24 mouse cellular contexts compared by ENCODE assay signal in genomic region chr15:31262361-31262760, GRCm38 (mm10). TPM values are rescaled to one million over a fixed set of nuclear protein-coding genes. Genes with fewer than 3 reads are reported as not detected.
DNase-seq lines count a peak whose midpoint lies in the region; ATAC-seq and TF ChIP-seq lines count a peak whose summit lies in the region.
"Had no signal": no experiment of that assay in that cellular context is flagged by ENCODE, and none has a peak within 500 bp of the region (broad histone marks: within the 10 kb centered on the region; RNA-seq: fewer than 3 reads in every experiment).

No protein-coding gene starts in this region.

- H3K4me3 ChIP-seq in kidney, adult 2 months (ENCODE audit: insufficient read depth, low read depth, low read length) = no peak overlapping the region
- no peak overlapping the region for H3K4me3 ChIP-seq in kidney, embryonic 15.5 days (replicated peaks)
- no peak overlapping the region for H3K4me3 ChIP-seq in kidney, embryonic 16.5 days (ENCODE audit: low read length)
- H3K4me3 ChIP-seq in forebrain, embryonic 11.5 days (ENCODE audit: low read depth, low read length) = no peak overlapping the region
- H3K4me3 ChIP-seq: embryonic facial prominence, embryonic 13.5 days; embryonic facial prominence, embryonic 15.5 days; erythroblast, embryonic 14.5 days; forebrain, embryonic 10.5 days; forebrain, embryonic 13.5 days; forebrain, embryonic 15.5 days had no signal

- no peaks in the 10 kb centered on the region for H3K36me3 ChIP-seq in kidney, adult 2 months (ENCODE audit: control insufficient read depth, insufficient read depth, low read length)
- no peaks in the 10 kb centered on the region for H3K36me3 ChIP-seq in kidney, embryonic 15.5 days
- no peaks in the 10 kb centered on the region for H3K36me3 ChIP-seq in kidney, embryonic 16.5 days (ENCODE audit: insufficient read depth, low read length)
- no peaks in the 10 kb centered on the region for H3K36me3 ChIP-seq in forebrain, embryonic 11.5 days (ENCODE audit: control insufficient read depth, insufficient read depth, low read length)
- H3K36me3 ChIP-seq: embryonic facial prominence, embryonic 13.5 days; embryonic facial prominence, embryonic 15.5 days; forebrain, embryonic 10.5 days; forebrain, embryonic 15.5 days had no signal

- no peaks in the 10 kb centered on the region for H3K9me3 ChIP-seq in kidney, embryonic 15.5 days (replicated peaks)
- no peaks in the 10 kb centered on the region for H3K9me3 ChIP-seq in kidney, embryonic 16.5 days (ENCODE audit: low read length)
- H3K9me3 ChIP-seq in forebrain, embryonic 11.5 days (ENCODE audit: control insufficient read depth, low read length) = no peaks in the 10 kb centered on the region
- H3K9me3 ChIP-seq: embryonic facial prominence, embryonic 13.5 days; embryonic facial prominence, embryonic 15.5 days; forebrain, embryonic 10.5 days; forebrain, embryonic 13.5 days; forebrain, embryonic 15.5 days had no signal

- H3K4me1 ChIP-seq in kidney, adult 2 months (ENCODE audit: control insufficient read depth, insufficient read depth, low read length) = peaks cover 6% of the 10 kb centered on the region; the same call in 1 of the 2 replicates
- H3K4me1 ChIP-seq in kidney, embryonic 15.5 days = peaks cover 44% of the 10 kb centered on the region
- peaks cover 30% of the 10 kb centered on the region for H3K4me1 ChIP-seq in kidney, embryonic 16.5 days (ENCODE audit: insufficient read depth, low read length)
- no peaks in the 10 kb centered on the region for H3K4me1 ChIP-seq in forebrain, embryonic 11.5 days (replicated peaks; ENCODE audit: control insufficient read depth, insufficient read depth, low read length)
- H3K4me1 ChIP-seq: embryonic facial prominence, embryonic 15.5 days; forebrain, embryonic 13.5 days had no signal

- no peak overlapping the region for H3K9ac ChIP-seq in kidney, embryonic 15.5 days
- no peak overlapping the region for H3K9ac ChIP-seq in kidney, embryonic 16.5 days (replicated peaks; ENCODE audit: low read length)
- no peak overlapping the region for H3K9ac ChIP-seq in forebrain, embryonic 11.5 days (ENCODE audit: low read length)
- H3K9ac ChIP-seq: embryonic facial prominence, embryonic 13.5 days; embryonic facial prominence, embryonic 15.5 days; forebrain, embryonic 13.5 days; forebrain, embryonic 15.5 days had no signal

- H3K27ac ChIP-seq in kidney, adult 2 months (ENCODE audit: insufficient read depth, low read depth, low read length) = no peak overlapping the region
- H3K27ac ChIP-seq in kidney, embryonic 15.5 days = 0 out of 2 replicates have a peak overlapping the region, but pooled peaks have one; percentile 15
- H3K27ac ChIP-seq in kidney, embryonic 16.5 days (ENCODE audit: low read length) = no peak overlapping the region
- H3K27ac ChIP-seq in forebrain, embryonic 11.5 days (ENCODE audit: low read depth, low read length) = no peak overlapping the region
- H3K27ac ChIP-seq: embryonic facial prominence, embryonic 13.5 days; embryonic facial prominence, embryonic 15.5 days; forebrain, embryonic 10.5 days; forebrain, embryonic 13.5 days; forebrain, embryonic 15.5 days had no signal

- H3K4me2 ChIP-seq in kidney, embryonic 15.5 days = no peak overlapping the region
- H3K4me2 ChIP-seq in kidney, embryonic 16.5 days (replicated peaks; ENCODE audit: low read depth, low read length) = no peak overlapping the region
- no peak overlapping the region for H3K4me2 ChIP-seq in forebrain, embryonic 11.5 days (ENCODE audit: low read depth, low read length, severe bottlenecking)
- H3K4me2 ChIP-seq: embryonic facial prominence, embryonic 13.5 days; embryonic facial prominence, embryonic 15.5 days; forebrain, embryonic 13.5 days; forebrain, embryonic 15.5 days had no signal

- 38% methylated on average over 9 of the region's 9 CpGs for WGBS in kidney, adult 2 months
- WGBS in kidney, embryonic 15.5 days = 61% methylated on average over 9 of the region's 9 CpGs
- 55% methylated on average over 9 of the region's 9 CpGs for WGBS in kidney, embryonic 16.5 days
- 80% methylated on average over 9 of the region's 9 CpGs for WGBS in forebrain, embryonic 11.5 days

- ATAC-seq in kidney, embryonic 15.5 days (replicated peaks; ENCODE audit: low FRiP score) = no peak
- no peak for ATAC-seq in kidney, embryonic 16.5 days (ENCODE audit: low FRiP score, low TSS enrichment)
- no peak for ATAC-seq in forebrain, embryonic 11.5 days (replicated peaks; ENCODE audit: low FRiP score)
- ATAC-seq: forebrain, embryonic 13.5 days; forebrain, embryonic 15.5 days had no signal

- H3K27me3 ChIP-seq in kidney, adult 2 months (replicated peaks; ENCODE audit: control insufficient read depth, insufficient read depth, low read length) = no peaks in the 10 kb centered on the region
- H3K27me3 ChIP-seq in kidney, embryonic 15.5 days = no peaks in the 10 kb centered on the region
- H3K27me3 ChIP-seq in kidney, embryonic 16.5 days (ENCODE audit: insufficient read depth, low read length) = no peaks in the 10 kb centered on the region
- H3K27me3 ChIP-seq in forebrain, embryonic 11.5 days (ENCODE audit: control insufficient read depth, insufficient read depth, low read length) = no peaks in the 10 kb centered on the region
- H3K27me3 ChIP-seq: embryonic facial prominence, embryonic 13.5 days; embryonic facial prominence, embryonic 15.5 days; forebrain, embryonic 13.5 days; forebrain, embryonic 15.5 days had no signal

- no peak for TF ChIP-seq POLR2A in kidney, adult 2 months (IDR thresholded peaks at IDR 0.05; ENCODE audit: low read depth, low read length)

- no peak for TF ChIP-seq CTCF in kidney, adult 2 months (conservative IDR thresholded peaks at IDR 0.05; ENCODE audit: insufficient read depth, insufficient read length, low read depth, low read length)

- peak; percentile 54 for DNase-seq in kidney, adult 2 months
- no peak for DNase-seq in kidney, adult 18-20 months
- peak; percentile 19 for DNase-seq in kidney, postnatal 14 days
- DNase-seq in kidney, postnatal 25 days = peak; percentile 27 to 56
- no peak for DNase-seq in retina, embryonic 14.5 days (ENCODE audit: low spot score)
- no peak for DNase-seq in forebrain, embryonic 11.5 days (ENCODE audit: low spot score)
- DNase-seq: adrenal gland, adult 2 months; adrenal gland, postnatal 10 days; adrenal gland, postnatal 25 days; cerebellum, adult 11 months; cerebellum, adult 18-20 months; cerebellum, adult 8-10 months; cerebellum, adult 9-11 months; cerebellum, postnatal 14 days; cerebellum, postnatal 36 days; embryo, embryonic 11 days had no signal

RNA-seq across cellular contexts. Expression of gene Dap, which starts 38.2 kb away (rescaled TPM):
- polyA plus RNA-seq in kidney, adult 2 months (2012; rRNA removed) = 72.8 and 96.9 TPM in 2 replicates
- polyA plus RNA-seq in kidney, embryonic 15.5 days (2015; fragmentation: Nextera tagmentation; extraction: Ambion mirVana) = 86.3 TPM in 2 replicates
- 78.3 and 89.7 TPM in 2 replicates for polyA plus RNA-seq in kidney, embryonic 16.5 days (2015; fragmentation: Nextera tagmentation; extraction: Ambion mirVana)
- polyA plus RNA-seq in forebrain, embryonic 11.5 days (2014; fragmentation: Nextera tagmentation; extraction: Ambion mirVana) = 39.3 and 39.9 TPM in 2 replicates

Comparison
In these comparisons a context has a peak if more than half of its experiments do, and no peak if none do; other contexts are left out.
1. DNase-seq: peak in kidney, adult 2 months (single experiment), kidney, postnatal 14 days (single experiment) and kidney, postnatal 25 days (2 of 2); none in kidney, adult 18-20 months (single experiment), retina, embryonic 14.5 days (single experiment) and forebrain, embryonic 11.5 days (single experiment).